Mouse (Mus musculus) cerebellum, adult 11-12 months (tissue): ENCODE results near the gene Cdk14.
"Not testable (repeated sequence)": the region's sequence is repeated elsewhere in the genome, so short reads cannot be mapped to it uniquely, and the experiment has no call there.

Experiments
- DNase-seq: peaks from one replicate; pipeline ENCODE4 v3.0.0; 2022

The Cdk14 gene

GRCm38 (mm10) chr5:5260966-5261724 lies 159.0 kb downstream of the Cdk14 start:
- no peak for DNase-seq

- no peak for DNase-seq
Measured at GRCm38 (mm10) chr5:5260309-5260708, 159.8 kb downstream of the Cdk14 start.

GRCm38 (mm10) chr5:5254391-5254790 lies 165.7 kb downstream of the Cdk14 start:
- no peak for DNase-seq

- DNase-seq = no peak
Measured at GRCm38 (mm10) chr5:5253177-5253576, 166.9 kb downstream of the Cdk14 start.

- no peak for DNase-seq
Measured at GRCm38 (mm10) chr5:5247671-5248070, 172.4 kb downstream of the Cdk14 start.

GRCm38 (mm10) chr5:5246534-5247175 lies 173.5 kb downstream of the Cdk14 start:
- DNase-seq = no peak

- DNase-seq = no peak
Measured at GRCm38 (mm10) chr5:5245182-5245581, 174.9 kb downstream of the Cdk14 start.

- DNase-seq = no peak
Measured at GRCm38 (mm10) chr5:5243648-5244047, 176.5 kb downstream of the Cdk14 start.

- no peak for DNase-seq
Measured at GRCm38 (mm10) chr5:5242704-5243103, 177.4 kb downstream of the Cdk14 start.

- DNase-seq = no peak
Measured at GRCm38 (mm10) chr5:5241088-5241487, 179.0 kb downstream of the Cdk14 start.

GRCm38 (mm10) chr5:5240121-5240520 lies 180.0 kb downstream of the Cdk14 start:
- DNase-seq = no peak

- not testable (repeated sequence) for DNase-seq
Measured at GRCm38 (mm10) chr5:5234935-5235334, 185.2 kb downstream of the Cdk14 start.

GRCm38 (mm10) chr5:5226966-5227365 lies 193.1 kb downstream of the Cdk14 start:
- no peak for DNase-seq

- no peak for DNase-seq
Measured at GRCm38 (mm10) chr5:5211780-5212135, 208.4 kb downstream of the Cdk14 start.

- DNase-seq = no peak
Measured at GRCm38 (mm10) chr5:5211034-5211779, 208.9 kb downstream of the Cdk14 start.

- no peak for DNase-seq
Measured at GRCm38 (mm10) chr5:5208016-5208415, 212.1 kb downstream of the Cdk14 start.

GRCm38 (mm10) chr5:5206012-5206411 lies 214.1 kb downstream of the Cdk14 start:
- DNase-seq = no peak

- no peak for DNase-seq
Measured at GRCm38 (mm10) chr5:5194562-5195221, 225.4 kb downstream of the Cdk14 start.

- DNase-seq = no peak
Measured at GRCm38 (mm10) chr5:5189590-5189989, 230.5 kb downstream of the Cdk14 start.

GRCm38 (mm10) chr5:5185987-5186742 lies 233.9 kb downstream of the Cdk14 start:
- DNase-seq = no peak

GRCm38 (mm10) chr5:5185521-5185920 lies 234.6 kb downstream of the Cdk14 start:
- no peak for DNase-seq

GRCm38 (mm10) chr5:5180711-5181110 lies 239.4 kb downstream of the Cdk14 start:
- no peak for DNase-seq

- no peak for DNase-seq
Measured at GRCm38 (mm10) chr5:5180311-5180710, 239.8 kb downstream of the Cdk14 start.
